Mouse (Mus musculus) fat pad, adult 2 months (tissue): ENCODE measurements around the gene Mall.

ENCODE experiments used
- DNase-seq: peaks from one replicate; pipeline ENCODE4 v3.0.0-alpha.2; 2011; ENCODE audit warnings: low read depth, low spot score; ENCODE audit errors: extremely low read depth

Gene Mall

GRCm38 (mm10) chr2:127730301-127730997, 717 bp upstream of the Mall start:
- no peak for DNase-seq

DNA sequence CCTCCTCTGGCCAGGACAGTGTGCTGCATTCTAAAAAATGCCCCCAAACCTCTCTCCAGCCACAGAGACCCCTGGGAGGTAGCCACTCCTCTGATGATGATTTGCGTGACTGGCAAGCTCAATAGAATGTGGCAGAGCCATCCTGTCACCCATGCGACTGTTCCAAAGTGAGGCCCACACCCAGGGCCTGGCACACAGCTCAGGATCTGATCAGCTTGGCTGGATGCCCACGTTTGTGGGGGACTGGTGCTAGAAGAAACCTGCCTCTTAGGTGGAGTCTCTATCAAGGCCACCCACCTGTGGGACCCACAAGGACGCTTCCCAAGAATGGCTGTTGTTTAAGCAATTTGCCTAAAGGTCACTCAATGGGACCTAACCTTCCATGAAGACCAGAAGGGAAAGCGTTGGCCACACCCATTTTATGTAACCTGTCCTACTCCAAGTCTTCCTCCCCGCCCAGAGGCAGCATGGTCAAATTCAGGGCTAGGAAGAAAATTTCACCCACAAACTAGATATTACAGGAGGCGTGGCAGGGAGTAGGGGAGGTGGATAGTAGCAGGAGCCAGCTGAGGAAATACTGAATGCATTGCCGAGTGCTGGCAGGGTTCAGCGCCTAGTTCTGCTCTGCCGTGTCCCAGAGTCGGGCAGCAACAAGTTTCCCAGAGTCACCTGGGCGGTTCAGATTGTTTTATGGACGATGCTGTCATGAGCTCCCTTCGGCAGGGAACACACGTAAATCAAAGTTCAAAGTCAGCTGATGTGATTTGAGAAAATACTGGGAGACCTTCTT, 876 bp downstream of the Mall start:
- no peak for DNase-seq

DNA sequence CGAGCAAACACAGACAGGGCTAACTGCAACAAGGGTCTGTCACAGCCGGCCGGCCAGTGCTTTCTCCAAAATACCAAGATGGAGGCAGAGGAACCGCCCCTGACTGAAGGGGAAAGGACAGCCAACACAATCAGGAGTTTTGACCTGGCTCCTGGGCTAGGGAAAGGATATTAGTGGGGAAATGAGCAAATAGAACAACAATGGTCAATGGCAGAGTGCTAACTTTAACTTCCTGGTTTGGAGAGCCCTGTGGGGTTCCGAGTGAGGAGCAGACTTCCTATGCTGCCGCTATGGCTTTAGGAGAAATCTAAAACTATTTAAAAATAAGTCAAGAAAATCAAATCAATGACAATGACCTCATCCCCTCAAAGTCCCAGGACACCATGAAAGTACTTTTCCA, 1.6 kb downstream of the Mall start:
- no peak for DNase-seq

DNA sequence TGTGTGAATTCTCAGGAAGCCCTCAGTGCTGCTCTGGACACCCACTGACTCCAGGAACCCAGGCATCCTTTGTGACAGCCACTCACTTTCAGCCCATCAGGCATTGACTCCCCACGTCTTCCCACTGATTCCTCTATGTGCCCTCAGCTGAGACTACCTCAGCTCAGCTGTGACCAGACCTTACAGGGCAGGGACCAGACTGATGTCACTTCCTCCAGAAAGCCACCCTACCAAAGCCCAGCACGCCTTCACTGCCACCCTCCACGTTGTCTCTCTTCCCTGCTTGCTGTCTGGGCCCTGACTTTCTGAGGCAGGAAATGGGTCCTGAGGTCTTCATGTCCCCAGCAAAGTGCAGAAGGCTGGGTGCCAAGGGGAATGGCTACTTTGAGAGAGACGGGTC, 6.5 kb downstream of the Mall start:
- DNase-seq, result no peak

- DNase-seq, result peak; percentile 2
These were observed 7.4 kb downstream of the Mall start for GRCm38 (mm10) chr2:127722176-127722892.

DNA sequence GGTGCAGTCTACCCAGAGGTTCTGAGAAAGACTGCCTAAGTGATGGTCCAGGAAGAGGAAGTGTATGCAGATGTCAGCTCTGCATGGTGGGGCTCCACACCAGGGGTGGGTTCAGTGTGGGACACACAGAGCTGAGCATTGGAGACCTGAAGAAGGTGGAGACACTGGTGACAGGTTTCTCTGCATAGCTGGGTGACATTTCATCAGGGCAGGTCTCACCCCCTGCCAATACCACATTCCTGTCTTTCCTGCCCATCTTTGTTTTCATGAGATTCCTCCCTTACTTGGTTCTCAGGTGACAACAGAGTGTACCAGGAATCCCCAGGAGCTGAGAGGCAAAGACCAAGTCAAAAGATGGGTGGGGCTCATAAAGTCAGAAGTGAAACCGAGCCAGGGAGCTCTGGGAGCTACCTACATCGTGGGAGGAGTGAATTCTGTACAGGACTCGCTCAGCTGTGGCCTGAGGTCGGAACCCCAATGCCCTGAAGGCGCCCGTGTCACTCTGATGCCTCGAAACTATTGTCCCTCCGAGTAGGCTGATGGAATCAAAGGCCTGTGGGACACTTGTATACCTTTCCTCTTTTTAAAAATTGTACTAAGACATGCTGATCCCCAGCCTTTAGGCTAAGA, 10.8 kb downstream of the Mall start:
- DNase-seq, result peak; percentile 1

- no peak for DNase-seq
These were observed 15.0 kb downstream of the Mall start for GRCm38 (mm10) chr2:127714726-127715125.

DNA sequence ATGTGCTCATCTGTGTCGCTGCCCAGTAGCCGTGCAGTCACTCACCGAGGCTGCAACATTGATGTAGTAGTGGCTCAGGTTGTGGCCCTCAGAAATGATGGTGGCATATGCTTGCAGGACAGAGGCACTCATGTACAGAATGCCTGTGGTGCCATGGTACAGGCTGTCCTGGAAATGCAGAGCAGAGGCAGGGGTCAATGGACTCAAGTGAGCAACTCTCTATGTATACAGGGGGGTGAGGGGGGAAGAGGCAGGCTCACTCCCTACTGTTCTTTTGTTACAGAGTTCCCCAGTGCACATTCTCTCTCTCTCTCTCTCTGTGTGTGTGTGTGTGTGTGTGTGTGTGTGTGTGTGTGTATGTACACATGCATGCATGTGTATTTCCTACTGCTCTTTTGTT, 20.9 kb downstream of the Mall start:
- no peak for DNase-seq

GRCm38 (mm10) chr2:127708060-127708459, 21.7 kb downstream of the Mall start:
- DNase-seq, result no peak

DNA sequence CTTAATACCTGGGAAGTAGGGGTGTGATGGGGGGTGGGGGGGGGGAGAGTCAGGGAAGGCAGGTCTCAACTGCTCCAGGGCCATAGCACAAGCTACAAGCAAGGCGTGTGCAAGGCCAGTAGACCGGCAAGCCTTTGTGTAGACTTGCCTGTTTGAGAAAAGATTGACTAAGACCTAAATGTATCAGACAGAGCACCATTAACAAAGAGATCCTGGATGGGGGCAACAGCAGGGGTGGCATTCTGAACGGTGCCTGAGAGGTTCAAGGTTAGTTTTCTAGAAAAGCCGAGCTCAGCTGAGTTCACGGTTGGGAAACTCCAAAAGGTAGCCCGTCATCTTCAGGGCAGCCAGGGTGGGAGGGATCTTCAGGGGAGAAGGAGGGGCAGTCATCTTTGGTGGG, 24.5 kb downstream of the Mall start:
- no peak for DNase-seq

DNA sequence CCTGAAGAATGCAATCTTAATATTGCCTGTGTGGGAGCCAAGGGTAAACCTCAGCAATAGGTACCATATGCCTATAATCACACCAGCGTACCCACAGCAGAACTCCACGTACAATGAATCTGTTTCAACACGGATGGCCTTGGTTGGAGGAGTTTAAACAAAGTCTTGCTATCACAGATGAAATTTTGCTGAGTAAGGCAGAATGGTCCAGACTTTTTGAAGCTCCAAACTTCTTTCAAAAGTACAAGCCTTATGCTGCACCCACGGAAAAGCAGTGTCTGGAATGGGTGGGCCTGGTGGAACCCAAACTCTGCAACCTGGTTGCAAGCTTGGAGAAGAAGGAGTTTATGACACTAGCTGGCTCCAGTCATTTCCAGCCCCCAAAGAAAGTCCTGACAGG, 40.5 kb downstream of the Mall start:
- DNase-seq, result no peak

GRCm38 (mm10) chr2:127683687-127684331, 45.9 kb downstream of the Mall start:
- no peak for DNase-seq

GRCm38 (mm10) chr2:127667843-127668506, 61.8 kb downstream of the Mall start:
- DNase-seq, result no peak

DNA sequence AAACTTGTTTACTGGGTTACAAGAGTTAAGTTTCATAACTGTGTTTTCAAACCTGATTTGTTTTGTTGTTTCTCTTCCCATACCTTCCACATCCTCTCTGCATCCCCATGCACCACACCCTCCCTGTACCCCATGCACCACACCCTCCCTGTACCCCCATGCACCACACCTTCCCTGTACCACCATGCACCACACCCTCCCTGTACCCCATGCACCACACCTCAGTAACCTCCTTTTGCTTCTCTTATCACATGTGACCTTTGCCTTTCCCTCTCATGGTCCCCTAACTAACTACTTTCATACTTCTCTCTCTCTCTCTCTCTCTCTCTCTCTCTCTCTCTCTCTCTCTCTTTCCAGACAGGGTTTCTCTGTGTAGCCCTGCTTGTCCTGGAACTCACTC, 62.7 kb downstream of the Mall start:
- DNase-seq, result no peak

DNA sequence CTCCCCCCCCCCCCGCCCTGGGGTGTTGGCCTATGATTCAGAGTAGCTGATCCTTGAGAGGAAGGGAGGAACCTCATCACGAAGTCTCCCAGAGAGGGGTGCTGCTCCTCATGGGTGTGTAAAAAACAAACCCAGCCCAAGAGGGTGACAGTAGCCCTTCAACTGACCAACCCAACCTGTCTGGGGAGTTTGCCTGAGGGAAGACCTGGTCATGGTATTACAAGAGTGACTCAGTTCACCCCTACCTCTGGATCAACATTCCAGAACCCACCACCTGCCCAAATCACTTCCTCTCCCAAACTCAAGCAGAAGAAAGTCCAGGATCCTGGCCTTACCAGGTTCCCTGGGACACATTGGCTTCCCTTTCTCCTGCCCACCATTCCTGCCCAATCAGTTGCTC, 67.0 kb downstream of the Mall start:
- no peak for DNase-seq

GRCm38 (mm10) chr2:127656086-127656720, 73.5 kb downstream of the Mall start, which contains the start of gene Mal:
Gene Mal, minus strand, starts transcription at chr2:127656695.
- DNase-seq, result no peak

DNA sequence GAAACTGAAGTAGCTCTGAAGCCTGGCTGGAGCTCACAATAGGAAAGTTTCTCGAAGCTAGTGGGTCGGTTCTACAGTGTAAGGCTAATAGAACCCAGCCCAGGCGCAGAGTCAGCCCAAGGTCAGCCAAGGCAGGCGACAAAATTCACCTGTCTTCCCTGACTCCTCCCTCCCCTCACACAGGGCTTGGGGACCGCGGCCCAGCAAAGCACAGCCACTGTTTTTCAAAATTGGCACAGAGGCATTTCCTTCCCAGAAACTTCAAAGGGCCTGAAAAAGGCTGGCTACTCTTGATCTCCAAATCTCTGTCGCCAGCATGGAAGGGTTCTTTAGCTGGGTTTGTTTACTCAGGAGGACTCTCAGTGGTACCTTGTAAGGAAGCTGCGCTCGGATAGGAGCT, 74.3 kb downstream of the Mall start:
- DNase-seq, result no peak

DNA sequence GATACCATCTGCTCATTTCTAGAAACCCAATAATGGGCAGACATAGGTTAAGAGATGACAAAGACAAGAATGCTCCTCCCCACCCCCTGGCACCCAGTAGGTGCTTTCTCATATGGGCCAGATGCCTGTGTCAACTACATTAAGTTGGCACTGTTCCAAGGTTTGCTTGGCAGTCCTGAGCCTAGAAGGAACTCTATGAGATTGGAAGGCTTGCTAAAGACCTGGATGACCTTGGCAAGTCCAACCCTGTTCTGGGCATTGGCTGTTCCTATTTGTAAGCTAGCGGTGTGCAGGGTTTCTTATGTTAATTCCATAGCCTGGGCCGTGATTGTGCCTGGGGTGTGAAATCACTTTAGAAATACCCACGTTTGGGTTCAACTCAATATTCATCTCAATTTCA, 74.9 kb downstream of the Mall start:
- DNase-seq, result no peak
